Mouse (Mus musculus): ENCODE data around the gene Fgfr2. TPM values are rescaled to one million over a fixed set of nuclear protein-coding genes. Genes with fewer than 3 reads are reported as not detected.

Gene Fgfr2
- total RNA-seq, 1 experiment = 37.5 TPM

GRCm38 (mm10) chr7:130222633-130223354, 2900.4 kb downstream of the Fgfr2 start:
- Histone ChIP-seq H3K9me3 (ENCODE audit: control insufficient read depth, insufficient read depth, low read depth, low read length) (no peaks in the 10 kb centered on the region), H3K36me3 (ENCODE audit: control insufficient read depth, insufficient read depth, low read length, poor library complexity, severe bottlenecking) (no peaks in the 10 kb centered on the region), H3K4me3 (ENCODE audit: insufficient read depth in 1 of 2, low read depth in 1 of 2, low read length in 2 of 2, poor library complexity in 1 of 2, severe bottlenecking in 1 of 2) (no peak overlapping the region), H3K9ac (ENCODE audit: insufficient read depth, low read depth, low read length, poor library complexity, severe bottlenecking) (no peak overlapping the region), H3K4me1 (ENCODE audit: control insufficient read depth in 2 of 2, insufficient read depth in 2 of 2, low read length in 2 of 2, poor library complexity in 1 of 2) (peaks cover 0 to 7% of the 10 kb centered on the region in 2 experiments; a peak in 1 of 4 replicates), H3K27ac (ENCODE audit: insufficient read depth, low read depth, low read length, poor library complexity, severe bottlenecking) (no peak overlapping the region)
- in situ Hi-C loops (cut with MboI; ENCODE audit: low sequenced_read_pairs in 2 of 2, unreplicated experiment in 2 of 2) = no loop called here
- no peak for DNase-seq (ENCODE audit: low read depth, low spot score)
- TF ChIP-seq ZC3H11A (IDR thresholded peaks at IDR 0.05; ENCODE audit: borderline replicate concordance, low read depth, low read length) = no peak
- TF ChIP-seq CHD2 (IDR thresholded peaks at IDR 0.05; ENCODE audit: low read depth, low read length) = no peak
- TF ChIP-seq ZNF384 (IDR thresholded peaks at IDR 0.05; ENCODE audit: low read depth, low read length) = no peak
- TF ChIP-seq MAFK (IDR thresholded peaks at IDR 0.05; ENCODE audit: insufficient read depth, low read depth, low read length) = no peak
- TF ChIP-seq HCFC1 (IDR thresholded peaks at IDR 0.05; ENCODE audit: borderline replicate concordance, insufficient read depth, low read length) = no peak

- TF ChIP-seq ZNF384 (IDR thresholded peaks at IDR 0.05; ENCODE audit: low read depth, low read length) (no peak), ZC3H11A (IDR thresholded peaks at IDR 0.05; ENCODE audit: borderline replicate concordance, low read depth, low read length) (no peak), HCFC1 (IDR thresholded peaks at IDR 0.05; ENCODE audit: borderline replicate concordance, insufficient read depth, low read length) (no peak), MAFK (IDR thresholded peaks at IDR 0.05; ENCODE audit: insufficient read depth, low read depth, low read length) (no peak)
- Histone ChIP-seq H3K9ac (ENCODE audit: insufficient read depth, low read depth, low read length, poor library complexity, severe bottlenecking) (no peak overlapping the region), H3K4me3 (ENCODE audit: insufficient read depth in 1 of 2, low read depth in 1 of 2, low read length in 2 of 2, poor library complexity in 1 of 2, severe bottlenecking in 1 of 2) (no peak overlapping the region), H3K4me1 (ENCODE audit: control insufficient read depth in 2 of 2, insufficient read depth in 2 of 2, low read length in 2 of 2, poor library complexity in 1 of 2) (peaks cover 0 to 7% of the 10 kb centered on the region in 2 experiments; a peak in 1 of 4 replicates), H3K36me3 (ENCODE audit: control insufficient read depth, insufficient read depth, low read length, poor library complexity, severe bottlenecking) (no peaks in the 10 kb centered on the region), H3K27ac (ENCODE audit: insufficient read depth, low read depth, low read length, poor library complexity, severe bottlenecking) (no peak overlapping the region), H3K9me3 (ENCODE audit: control insufficient read depth, insufficient read depth, low read depth, low read length) (no peaks in the 10 kb centered on the region)
- in situ Hi-C loops (cut with MboI; ENCODE audit: low sequenced_read_pairs in 2 of 2, unreplicated experiment in 2 of 2) = no loop called here
- no peak for DNase-seq (ENCODE audit: low read depth, low spot score)
Observed at GRCm38 (mm10) chr7:130221661-130222387, 2901.3 kb downstream of the Fgfr2 start.

- TF ChIP-seq ZNF384 (IDR thresholded peaks at IDR 0.05; ENCODE audit: low read depth, low read length) = no peak
- no peak for TF ChIP-seq HCFC1 (IDR thresholded peaks at IDR 0.05; ENCODE audit: borderline replicate concordance, insufficient read depth, low read length)
- TF ChIP-seq ZC3H11A (IDR thresholded peaks at IDR 0.05; ENCODE audit: borderline replicate concordance, low read depth, low read length) = no peak
- no peak for TF ChIP-seq CHD2 (IDR thresholded peaks at IDR 0.05; ENCODE audit: low read depth, low read length)
- no peak for TF ChIP-seq MAFK (IDR thresholded peaks at IDR 0.05; ENCODE audit: insufficient read depth, low read depth, low read length)
- Histone ChIP-seq H3K9me3 (ENCODE audit: control insufficient read depth, insufficient read depth, low read depth, low read length) (no peaks in the 10 kb centered on the region), H3K9ac (ENCODE audit: insufficient read depth, low read depth, low read length, poor library complexity, severe bottlenecking) (no peak overlapping the region), H3K4me1 (ENCODE audit: control insufficient read depth in 2 of 2, insufficient read depth in 2 of 2, low read length in 2 of 2, poor library complexity in 1 of 2) (peaks cover 0 to 7% of the 10 kb centered on the region in 2 experiments; a peak in 1 of 4 replicates), H3K27ac (ENCODE audit: insufficient read depth, low read depth, low read length, poor library complexity, severe bottlenecking) (no peak overlapping the region), H3K4me3 (ENCODE audit: insufficient read depth in 1 of 2, low read depth in 1 of 2, low read length in 2 of 2, poor library complexity in 1 of 2, severe bottlenecking in 1 of 2) (no peak overlapping the region), H3K36me3 (ENCODE audit: control insufficient read depth, insufficient read depth, low read length, poor library complexity, severe bottlenecking) (no peaks in the 10 kb centered on the region)
- in situ Hi-C loops (cut with MboI; ENCODE audit: low sequenced_read_pairs in 2 of 2, unreplicated experiment in 2 of 2) = no loop called here
- DNase-seq (ENCODE audit: low read depth, low spot score) = no peak
Observed at GRCm38 (mm10) chr7:130220627-130221026, 2902.5 kb downstream of the Fgfr2 start.

- Histone ChIP-seq H3K27ac (ENCODE audit: insufficient read depth, low read depth, low read length, poor library complexity, severe bottlenecking) (no peak overlapping the region), H3K4me3 (ENCODE audit: insufficient read depth in 1 of 2, low read depth in 1 of 2, low read length in 2 of 2, poor library complexity in 1 of 2, severe bottlenecking in 1 of 2) (no peak overlapping the region), H3K9me3 (ENCODE audit: control insufficient read depth, insufficient read depth, low read depth, low read length) (no peaks in the 10 kb centered on the region), H3K9ac (ENCODE audit: insufficient read depth, low read depth, low read length, poor library complexity, severe bottlenecking) (no peak overlapping the region), H3K36me3 (ENCODE audit: control insufficient read depth, insufficient read depth, low read length, poor library complexity, severe bottlenecking) (no peaks in the 10 kb centered on the region), H3K4me1 (ENCODE audit: control insufficient read depth in 2 of 2, insufficient read depth in 2 of 2, low read length in 2 of 2, poor library complexity in 1 of 2) (peaks cover 0 to 4% of the 10 kb centered on the region in 2 experiments; a peak in 1 of 4 replicates)
- DNase-seq (ENCODE audit: low read depth, low spot score) = no peak
- in situ Hi-C loops (cut with MboI; ENCODE audit: low sequenced_read_pairs in 2 of 2, unreplicated experiment in 2 of 2) = no loop called here
- TF ChIP-seq ZC3H11A (IDR thresholded peaks at IDR 0.05; ENCODE audit: borderline replicate concordance, low read depth, low read length) (no peak), CHD2 (IDR thresholded peaks at IDR 0.05; ENCODE audit: low read depth, low read length) (no peak), HCFC1 (IDR thresholded peaks at IDR 0.05; ENCODE audit: borderline replicate concordance, insufficient read depth, low read length) (no peak), ZNF384 (IDR thresholded peaks at IDR 0.05; ENCODE audit: low read depth, low read length) (no peak), MAFK (IDR thresholded peaks at IDR 0.05; ENCODE audit: insufficient read depth, low read depth, low read length) (no peak)
Observed at GRCm38 (mm10) chr7:130219844-130220243, 2903.3 kb downstream of the Fgfr2 start.
